Mouse (Mus musculus) layer of hippocampus, postnatal 14 days (tissue): ENCODE measurements around the gene Prrt4. TPM values are rescaled to one million over a fixed set of nuclear protein-coding genes. Genes with fewer than 3 reads are reported as not detected.
"Not testable (repeated sequence)": the region's sequence is repeated elsewhere in the genome, so short reads cannot be mapped to it uniquely, and the experiment has no call there.

Experiments
- DNase-seq, 2 experiments: peaks; one replicate each; pipeline ENCODE4 v3.0.0; 2021 to 2022; ENCODE audit warnings: low spot score in 2 of 2, mixed read lengths in 1 of 2
- long read RNA-seq, 2 experiments: library from polyadenylated mRNA; stranded (forward); transcript quantifications; one replicate each; pipeline ENCODE4 v2.0.0; 2021
- total RNA-seq, 2 experiments: library from RNA; stranded (reverse); gene quantifications; 2 replicates each; pipeline ENCODE4 v1.2.3; 2021

Gene Prrt4
- 1 to 10 TPM; 4.8 TPM for total RNA-seq
- long read RNA-seq, experiment 1, partial matches to known transcripts: 4 of 8 reads
- long read RNA-seq, experiment 1, other reads (novel, unspliced or antisense): 4 of 8 reads
- long read RNA-seq, experiment 2, partial matches to known transcripts: 3 of 3 reads
- long read RNA-seq, experiment 2, other reads (novel, unspliced or antisense): 0 of 3 reads

GRCm38 (mm10) chr6:29178888-29179658 is at the start of gene Prrt4:
TSS of gene Prrt4 (minus strand) at chr6:29179584.
- peak; percentile 73 for DNase-seq

GRCm38 (mm10) chr6:29217717-29218116 is 38.3 kb upstream of the Prrt4 start:
- not testable (repeated sequence) for DNase-seq

GRCm38 (mm10) chr6:29215881-29216501 is 36.6 kb upstream of the Prrt4 start, which contains the start of gene Impdh1:
TSS of gene Impdh1 (minus strand) at chr6:29216364.
- peak; percentile 42 to 48 for DNase-seq

- DNase-seq: no peak
Measured at GRCm38 (mm10) chr6:29215181-29215580, 35.8 kb upstream of the Prrt4 start.

- DNase-seq: no peak
Measured at GRCm38 (mm10) chr6:29214776-29215175, 35.4 kb upstream of the Prrt4 start.

GRCm38 (mm10) chr6:29214245-29214644 is 34.9 kb upstream of the Prrt4 start:
- no peak for DNase-seq

- DNase-seq: no peak
Measured at GRCm38 (mm10) chr6:29213436-29213835, 34.1 kb upstream of the Prrt4 start.

GRCm38 (mm10) chr6:29211806-29212492 is 32.6 kb upstream of the Prrt4 start:
- DNase-seq: peak; percentile 59

- no peak for DNase-seq
Measured at GRCm38 (mm10) chr6:29211146-29211545, 31.8 kb upstream of the Prrt4 start.

GRCm38 (mm10) chr6:29210231-29210936 is 31.0 kb upstream of the Prrt4 start:
- no peak for DNase-seq

GRCm38 (mm10) chr6:29208178-29208577 is 28.8 kb upstream of the Prrt4 start:
- DNase-seq: no peak

GRCm38 (mm10) chr6:29207017-29207416 is 27.6 kb upstream of the Prrt4 start:
- no peak for DNase-seq

- DNase-seq: no peak
Measured at GRCm38 (mm10) chr6:29206006-29206405, 26.6 kb upstream of the Prrt4 start.

GRCm38 (mm10) chr6:29204932-29205614 is 25.7 kb upstream of the Prrt4 start:
- peak; percentile 49 to 51 for DNase-seq

GRCm38 (mm10) chr6:29203861-29204585 is 24.6 kb upstream of the Prrt4 start:
- DNase-seq: no peak

GRCm38 (mm10) chr6:29203096-29203495 is 23.7 kb upstream of the Prrt4 start:
- DNase-seq: no peak

- DNase-seq: no peak
Measured at GRCm38 (mm10) chr6:29201988-29202387, 22.6 kb upstream of the Prrt4 start.

- DNase-seq: no peak
Measured at GRCm38 (mm10) chr6:29201341-29201740, 22.0 kb upstream of the Prrt4 start.

- no peak for DNase-seq
Measured at GRCm38 (mm10) chr6:29200496-29200895, 21.1 kb upstream of the Prrt4 start.
